Mouse (Mus musculus): ENCODE data around the gene Mgea5. TPM values are rescaled to one million over a fixed set of nuclear protein-coding genes. Genes with fewer than 3 reads are reported as not detected.

The Mgea5 gene
- polyA plus RNA-seq, 1 experiment from 2014 or later = 47.0 TPM

GRCm38 (mm10) chr19:45788337-45788736 lies 4.7 kb upstream of the Mgea5 start:
- H3K4me3 ChIP-seq (ENCODE audit: low read length) = no peak overlapping the region
- ATAC-seq (ENCODE audit: low read depth) = no peak
- no peaks in the 10 kb centered on the region for H3K27me3 ChIP-seq (ENCODE audit: control insufficient read depth, insufficient read depth, low read depth, low read length)
- H3K9me3 ChIP-seq (ENCODE audit: control insufficient read depth, low read length) = no peaks in the 10 kb centered on the region
- no peaks in the 10 kb centered on the region for H3K36me3 ChIP-seq (ENCODE audit: control insufficient read depth, insufficient read depth, low read length)
- no peak overlapping the region for H3K4me2 ChIP-seq (ENCODE audit: low read depth, low read length)
- WGBS = 77% methylated on average over 4 of the region's 4 CpGs
- peaks cover 8% of the 10 kb centered on the region for H3K4me1 ChIP-seq (replicated peaks; ENCODE audit: control insufficient read depth, insufficient read depth, low read length)
- no peak overlapping the region for H3K9ac ChIP-seq (ENCODE audit: low read length)
- no peak overlapping the region for H3K27ac ChIP-seq (ENCODE audit: low read length)

GRCm38 (mm10) chr19:45787450-45787849 lies 3.8 kb upstream of the Mgea5 start:
- Histone ChIP-seq H3K4me3 (ENCODE audit: low read length) (no peak overlapping the region), H3K9me3 (ENCODE audit: control insufficient read depth, low read length) (no peaks in the 10 kb centered on the region), H3K27ac (ENCODE audit: low read length) (no peak overlapping the region), H3K4me2 (ENCODE audit: low read depth, low read length) (no peak overlapping the region), H3K9ac (ENCODE audit: low read length) (no peak overlapping the region), H3K36me3 (ENCODE audit: control insufficient read depth, insufficient read depth, low read length) (no peaks in the 10 kb centered on the region), H3K4me1 (replicated peaks; ENCODE audit: control insufficient read depth, insufficient read depth, low read length) (peaks cover 8% of the 10 kb centered on the region), H3K27me3 (ENCODE audit: control insufficient read depth, insufficient read depth, low read depth, low read length) (no peaks in the 10 kb centered on the region)
- WGBS = 52% methylated on average over 3 of the region's 3 CpGs
- no peak for ATAC-seq (ENCODE audit: low read depth)

GRCm38 (mm10) chr19:45785470-45785869 lies 1.8 kb upstream of the Mgea5 start:
- 37% methylated on average over 3 of the region's 3 CpGs for WGBS
- H3K27ac ChIP-seq (ENCODE audit: low read length) = no peak overlapping the region

GRCm38 (mm10) chr19:45783933-45784576 lies 418 bp upstream of the Mgea5 start:
- Histone ChIP-seq H3K4me1 (replicated peaks; ENCODE audit: control insufficient read depth, insufficient read depth, low read length) (peaks cover 20% of the 10 kb centered on the region), H3K4me3 (ENCODE audit: low read length) (peak overlapping the region; percentile 100), H3K9me3 (ENCODE audit: control insufficient read depth, low read length) (no peaks in the 10 kb centered on the region), H3K36me3 (ENCODE audit: control insufficient read depth, insufficient read depth, low read length) (peaks cover 7% of the 10 kb centered on the region; the same call in 1 of the 2 replicates), H3K27ac (ENCODE audit: low read length) (peak overlapping the region; percentile 91), H3K4me2 (ENCODE audit: low read depth, low read length) (peak overlapping the region; percentile 75), H3K9ac (ENCODE audit: low read length) (peak overlapping the region; percentile 70), H3K27me3 (ENCODE audit: control insufficient read depth, insufficient read depth, low read depth, low read length) (no peaks in the 10 kb centered on the region)
- ATAC-seq (ENCODE audit: low read depth) = no peak
- 24% methylated on average over 17 of the region's 17 CpGs for WGBS

More at GRCm38 (mm10) chr19:45785470-45785869, 1.8 kb upstream of the Mgea5 start:
- no peak for ATAC-seq (ENCODE audit: low read depth)
- Histone ChIP-seq H3K9ac (ENCODE audit: low read length) (no peak overlapping the region), H3K9me3 (ENCODE audit: control insufficient read depth, low read length) (no peaks in the 10 kb centered on the region), H3K4me3 (ENCODE audit: low read length) (no peak overlapping the region), H3K4me2 (ENCODE audit: low read depth, low read length) (no peak overlapping the region), H3K4me1 (replicated peaks; ENCODE audit: control insufficient read depth, insufficient read depth, low read length) (peaks cover 20% of the 10 kb centered on the region), H3K36me3 (ENCODE audit: control insufficient read depth, insufficient read depth, low read length) (no peaks in the 10 kb centered on the region), H3K27me3 (ENCODE audit: control insufficient read depth, insufficient read depth, low read depth, low read length) (no peaks in the 10 kb centered on the region)

- 0% methylated on average over 29 of the region's 36 CpGs for WGBS
- H3K36me3 ChIP-seq (ENCODE audit: control insufficient read depth, insufficient read depth, low read length) = peaks cover 16% of the 10 kb centered on the region
- peak; percentile 55 for ATAC-seq (ENCODE audit: low read depth)
- H3K27me3 ChIP-seq (ENCODE audit: control insufficient read depth, insufficient read depth, low read depth, low read length) = no peaks in the 10 kb centered on the region
- peak overlapping the region; percentile 100 for H3K4me3 ChIP-seq (ENCODE audit: low read length)
- H3K27ac ChIP-seq (ENCODE audit: low read length) = peak overlapping the region; percentile 97
- H3K4me1 ChIP-seq (replicated peaks; ENCODE audit: control insufficient read depth, insufficient read depth, low read length) = peaks cover 20% of the 10 kb centered on the region
- peak overlapping the region; percentile 100 for H3K9ac ChIP-seq (ENCODE audit: low read length)
- no peaks in the 10 kb centered on the region for H3K9me3 ChIP-seq (ENCODE audit: control insufficient read depth, low read length)
- H3K4me2 ChIP-seq (ENCODE audit: low read depth, low read length) = peak overlapping the region; percentile 69
Measured at GRCm38 (mm10) chr19:45782315-45783001, 1.2 kb downstream of the Mgea5 start.

- H3K4me3 ChIP-seq (ENCODE audit: low read length) = peak overlapping the region; percentile 100
- WGBS = 48% methylated on average over 8 of the region's 8 CpGs
- no peaks in the 10 kb centered on the region for H3K27me3 ChIP-seq (ENCODE audit: control insufficient read depth, insufficient read depth, low read depth, low read length)
- peak overlapping the region; percentile 69 for H3K4me2 ChIP-seq (ENCODE audit: low read depth, low read length)
- no peak overlapping the region for H3K27ac ChIP-seq (ENCODE audit: low read length)
- H3K9me3 ChIP-seq (ENCODE audit: control insufficient read depth, low read length) = no peaks in the 10 kb centered on the region
- peaks cover 20% of the 10 kb centered on the region for H3K4me1 ChIP-seq (replicated peaks; ENCODE audit: control insufficient read depth, insufficient read depth, low read length)
- H3K9ac ChIP-seq (ENCODE audit: low read length) = no peak overlapping the region
- H3K36me3 ChIP-seq (ENCODE audit: control insufficient read depth, insufficient read depth, low read length) = peaks cover 18% of the 10 kb centered on the region
- ATAC-seq (ENCODE audit: low read depth) = no peak
Measured at GRCm38 (mm10) chr19:45781676-45782075, 2.0 kb downstream of the Mgea5 start.

GRCm38 (mm10) chr19:45780350-45780915 lies 3.2 kb downstream of the Mgea5 start:
- H3K27me3 ChIP-seq (ENCODE audit: control insufficient read depth, insufficient read depth, low read depth, low read length) = no peaks in the 10 kb centered on the region
- no peak for ATAC-seq (ENCODE audit: low read depth)
- H3K36me3 ChIP-seq (ENCODE audit: control insufficient read depth, insufficient read depth, low read length) = peaks cover 22% of the 10 kb centered on the region
- WGBS = 81% methylated on average over 13 of the region's 13 CpGs
- no peak overlapping the region for H3K27ac ChIP-seq (ENCODE audit: low read length)
- peaks cover 19% of the 10 kb centered on the region for H3K4me1 ChIP-seq (replicated peaks; ENCODE audit: control insufficient read depth, insufficient read depth, low read length)
- no peak overlapping the region for H3K4me2 ChIP-seq (ENCODE audit: low read depth, low read length)
- H3K9me3 ChIP-seq (ENCODE audit: control insufficient read depth, low read length) = no peaks in the 10 kb centered on the region
- H3K4me3 ChIP-seq (ENCODE audit: low read length) = no peak overlapping the region
- no peak overlapping the region for H3K9ac ChIP-seq (ENCODE audit: low read length)

- no peaks in the 10 kb centered on the region for H3K4me1 ChIP-seq (replicated peaks; ENCODE audit: control insufficient read depth, insufficient read depth, low read length)
- peaks cover 62% of the 10 kb centered on the region for H3K36me3 ChIP-seq (ENCODE audit: control insufficient read depth, insufficient read depth, low read length)
- H3K9me3 ChIP-seq (ENCODE audit: control insufficient read depth, low read length) = no peaks in the 10 kb centered on the region
- WGBS = 87% methylated on average over 2 of the region's 2 CpGs
- H3K27me3 ChIP-seq (ENCODE audit: control insufficient read depth, insufficient read depth, low read depth, low read length) = no peaks in the 10 kb centered on the region
- H3K9ac ChIP-seq (ENCODE audit: low read length) = no peak overlapping the region
- no peak overlapping the region for H3K27ac ChIP-seq (ENCODE audit: low read length)
- no peak overlapping the region for H3K4me3 ChIP-seq (ENCODE audit: low read length)
- no peak overlapping the region for H3K4me2 ChIP-seq (ENCODE audit: low read depth, low read length)
- no peak for ATAC-seq (ENCODE audit: low read depth)
Measured at GRCm38 (mm10) chr19:45775486-45775885, 8.2 kb downstream of the Mgea5 start.

- WGBS = 88% methylated on average over 5 of the region's 5 CpGs
- Histone ChIP-seq H3K4me1 (replicated peaks; ENCODE audit: control insufficient read depth, insufficient read depth, low read length) (no peaks in the 10 kb centered on the region), H3K9me3 (ENCODE audit: control insufficient read depth, low read length) (no peaks in the 10 kb centered on the region), H3K4me3 (ENCODE audit: low read length) (no peak overlapping the region), H3K27ac (ENCODE audit: low read length) (no peak overlapping the region), H3K27me3 (ENCODE audit: control insufficient read depth, insufficient read depth, low read depth, low read length) (no peaks in the 10 kb centered on the region), H3K9ac (ENCODE audit: low read length) (no peak overlapping the region), H3K36me3 (ENCODE audit: control insufficient read depth, insufficient read depth, low read length) (peaks cover 68% of the 10 kb centered on the region), H3K4me2 (ENCODE audit: low read depth, low read length) (no peak overlapping the region)
- no peak for ATAC-seq (ENCODE audit: low read depth)
Measured at GRCm38 (mm10) chr19:45771501-45771900, 12.1 kb downstream of the Mgea5 start.
